Mouse (Mus musculus) kidney, adult 2 months (tissue): ENCODE measurements around the gene Hist1h2af.

Experiments used
- CTCF ChIP-seq: fragments of 200-500 bp; conservative IDR thresholded peaks from 2 replicates; pipeline ENCODE4 v1.5.1; 2011; ENCODE audit warnings: low read depth, mild to moderate bottlenecking, control low read depth, low read length, moderate library complexity, mixed read lengths; ENCODE audit not compliant: insufficient read depth, insufficient read length
- POLR2A ChIP-seq: fragments of 200-500 bp; IDR thresholded peaks from one replicate; pipeline ENCODE4 v1.6.1; 2011; ENCODE audit warnings: low read depth, low read length, control low read depth

GRCm38 (mm10) chr13:23516822-23517602 lies 16.7 kb upstream of the Hist1h2af start:
- no peak for TF ChIP-seq POLR2A
- TF ChIP-seq CTCF = no peak
